8 mouse cellular contexts compared by ENCODE assay signal in the genomic region with DNA sequence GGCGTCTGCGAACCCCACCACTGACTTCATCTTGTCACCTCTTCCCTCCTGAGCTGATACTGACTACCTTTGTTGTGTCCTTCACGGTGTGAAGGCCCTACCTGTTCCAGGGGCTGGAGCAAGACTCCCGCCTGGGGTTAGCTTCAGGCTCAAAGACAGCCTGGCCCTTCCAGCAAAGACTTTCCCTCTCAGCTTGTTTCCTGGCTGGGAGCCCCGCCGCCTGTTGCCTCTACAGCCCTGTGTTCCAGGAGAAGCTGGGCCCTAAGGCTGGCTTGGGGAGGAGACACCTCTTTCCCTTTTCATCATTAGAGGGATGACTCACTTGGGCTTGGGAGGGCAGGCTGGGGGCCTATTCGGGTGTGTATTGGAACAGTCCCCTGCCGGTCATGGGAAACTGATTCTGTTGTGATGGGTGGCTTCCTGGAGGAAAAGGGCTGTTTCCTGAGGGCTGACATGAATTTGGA. TPM values are rescaled to one million over a fixed set of nuclear protein-coding genes. Genes with fewer than 3 reads are reported as not detected.
A peak's percentile ranks its signal among the peaks of the same experiment; 100 is the strongest.
DNase-seq lines count a peak whose midpoint lies in the region; ATAC-seq and TF ChIP-seq lines count a peak whose summit lies in the region.

No protein-coding gene starts in this region.

- no peak for TF ChIP-seq EP300 in liver, embryonic 14.5 days (IDR thresholded peaks at IDR 0.05; ENCODE audit: low read depth)

- H3K27ac ChIP-seq in liver, adult 2 months (replicated peaks; ENCODE audit: insufficient read depth, low read depth, low read length): peak overlapping the region; percentile 80
- H3K27ac ChIP-seq in hindbrain, embryonic 16.5 days (ENCODE audit: low read depth, low read length): peak overlapping the region; percentile 51; the same call in 1 of the 2 replicates
- no peak overlapping the region for H3K27ac ChIP-seq in liver, embryonic 14.5 days
- no peak overlapping the region for H3K27ac ChIP-seq in neural tube, embryonic 12.5 days

- H3K4me1 ChIP-seq in liver, adult 2 months (ENCODE audit: control insufficient read depth, insufficient read depth, low read length): no peaks in the 10 kb centered on the region; the same call in 1 of the 2 replicates
- peaks cover 5% of the 10 kb centered on the region; the same call in 1 of the 2 replicates for H3K4me1 ChIP-seq in hindbrain, embryonic 16.5 days (ENCODE audit: control insufficient read depth, insufficient read depth, low read depth, low read length)
- H3K4me1 ChIP-seq in liver, embryonic 14.5 days (replicated peaks; ENCODE audit: control insufficient read depth in 2 of 2, insufficient read depth in 2 of 2, low read length in 1 of 2): peaks cover 2% of the 10 kb centered on the region in 2 experiments; a peak in 1 of 4 replicates
- peaks cover 6% of the 10 kb centered on the region; the same call in 1 of the 2 replicates for H3K4me1 ChIP-seq in neural tube, embryonic 12.5 days

- H3K79me2 ChIP-seq in liver, adult 2 months (ENCODE audit: control insufficient read depth, insufficient read depth, low read length): no peaks in the 10 kb centered on the region

- H3K9ac ChIP-seq in liver, adult 2 months (ENCODE audit: low read depth, low read length): peak overlapping the region; percentile 93
- peak overlapping the region; percentile 75 for H3K9ac ChIP-seq in hindbrain, embryonic 16.5 days (ENCODE audit: low read depth, low read length)
- H3K9ac ChIP-seq in liver, embryonic 14.5 days (replicated peaks): peak overlapping the region; percentile 5; the same call in 1 of the 2 replicates
- peak overlapping the region; percentile 72 for H3K9ac ChIP-seq in neural tube, embryonic 12.5 days

- ATAC-seq in hindbrain, embryonic 16.5 days: no peak; the same call in none of the 2 replicates
- ATAC-seq in liver, embryonic 14.5 days (ENCODE audit: insufficient read depth): no peak
- peak; percentile 50; the same call in 1 of the 2 replicates for ATAC-seq in neural tube, embryonic 12.5 days (ENCODE audit: low FRiP score, low read depth)

- WGBS in liver, adult 2 months: 48% methylated on average over 8 of the region's 8 CpGs
- WGBS in hindbrain, embryonic 16.5 days: 20% methylated on average over 8 of the region's 8 CpGs
- 21% methylated on average over 8 of the region's 8 CpGs for WGBS in liver, embryonic 14.5 days (ENCODE audit: insufficient replicate concordance)
- 19% methylated on average over 8 of the region's 8 CpGs for WGBS in neural tube, embryonic 12.5 days

- H3K4me3 ChIP-seq in liver, adult 2 months (ENCODE audit: insufficient read depth, low read depth, low read length): peak overlapping the region; percentile 95
- H3K4me3 ChIP-seq in hindbrain, embryonic 16.5 days (ENCODE audit: low read length): peak overlapping the region; percentile 66
- H3K4me3 ChIP-seq in liver, embryonic 14.5 days (ENCODE audit: insufficient read depth in 1 of 2, low read depth in 2 of 2, low read length in 2 of 2): peak overlapping the region; percentile 61 to 65
- H3K4me3 ChIP-seq in neural tube, embryonic 12.5 days: peak overlapping the region; percentile 57

- peak overlapping the region; percentile 77 for H3K4me2 ChIP-seq in hindbrain, embryonic 16.5 days (ENCODE audit: low read length)
- H3K4me2 ChIP-seq in liver, embryonic 14.5 days (ENCODE audit: low read depth): peak overlapping the region; percentile 71
- peak overlapping the region; percentile 93 for H3K4me2 ChIP-seq in neural tube, embryonic 12.5 days (replicated peaks)

- no peaks in the 10 kb centered on the region for H3K36me3 ChIP-seq in liver, adult 2 months (ENCODE audit: control insufficient read depth, insufficient read depth, low read length)
- H3K36me3 ChIP-seq in hindbrain, embryonic 16.5 days (ENCODE audit: control insufficient read depth, insufficient read depth, low read length): no peaks in the 10 kb centered on the region
- no peaks in the 10 kb centered on the region for H3K36me3 ChIP-seq in liver, embryonic 14.5 days (replicated peaks; ENCODE audit: control insufficient read depth, insufficient read depth, low read depth)
- no peaks in the 10 kb centered on the region for H3K36me3 ChIP-seq in neural tube, embryonic 12.5 days

- no peak for TF ChIP-seq CTCF in liver, adult 2 months (IDR thresholded peaks at IDR 0.05; ENCODE audit: low read depth, low read length)
- no peak for TF ChIP-seq CTCF in liver, embryonic 14.5 days (IDR thresholded peaks at IDR 0.05; ENCODE audit: low read depth)

- peaks cover 6% of the 10 kb centered on the region; the same call in 1 of the 2 replicates for H3K27me3 ChIP-seq in liver, adult 2 months (ENCODE audit: control insufficient read depth, insufficient read depth, low read length)
- no peaks in the 10 kb centered on the region for H3K27me3 ChIP-seq in hindbrain, embryonic 16.5 days (replicated peaks; ENCODE audit: control insufficient read depth, insufficient read depth, low read length)
- H3K27me3 ChIP-seq in liver, embryonic 14.5 days (ENCODE audit: control insufficient read depth, insufficient read depth, low read length): peaks cover 2% of the 10 kb centered on the region; the same call in 1 of the 2 replicates
- no peaks in the 10 kb centered on the region; the same call in 1 of the 2 replicates for H3K27me3 ChIP-seq in neural tube, embryonic 12.5 days (replicated peaks)

- no peaks in the 10 kb centered on the region for H3K9me3 ChIP-seq in hindbrain, embryonic 16.5 days (ENCODE audit: control insufficient read depth, low read length)
- no peaks in the 10 kb centered on the region for H3K9me3 ChIP-seq in liver, embryonic 14.5 days (ENCODE audit: control insufficient read depth, low read length)
- no peaks in the 10 kb centered on the region for H3K9me3 ChIP-seq in neural tube, embryonic 12.5 days

- TF ChIP-seq POLR2A in liver, adult 2 months (IDR thresholded peaks at IDR 0.05; ENCODE audit: extremely low read depth, insufficient read depth, low read length): 0 out of 2 replicates have a peak, but pooled peaks have one; percentile 12

- no peak for DNase-seq in liver, adult 2 months (ENCODE audit: extremely low read depth, low read depth, low spot score)
- no peak for DNase-seq in liver
- DNase-seq in cerebellum, adult 8-10 months: peak; percentile 58
- peak; percentile 66 for DNase-seq in gastrocnemius, postnatal 10 days
- DNase-seq in liver, embryonic 14.5 days (ENCODE audit: low read depth in 3 of 3, low spot score in 3 of 3): no peak
- no peak for DNase-seq in T-cell, adult 2 months (ENCODE audit: low spot score)

RNA-seq across cellular contexts. Expression of a gene that starts 0.6 kb away (rescaled TPM):
- total RNA-seq in liver, adult 2 months (2014; rRNA removed): 20.8 and 23.8 TPM in 2 replicates
- 144 and 205 TPM in 2 replicates for polyA plus RNA-seq in liver, adult 2 months (2012; rRNA removed)
- 10 to 100 TPM; 30.9 to 39.2 TPM for total RNA-seq in gastrocnemius, postnatal 10 days (2021)
- 83.2 and 87.5 TPM in 2 replicates for polyA plus RNA-seq in hindbrain, embryonic 16.5 days (2015; fragmentation: Nextera tagmentation; extraction: Ambion mirVana)
- 14.9 and 16.4 TPM in 2 replicates for polyA plus RNA-seq in liver, embryonic 14.5 days (2012; rRNA removed)
- 16.0 TPM in 2 replicates for polyA plus RNA-seq in liver, embryonic 14.5 days (2014; fragmentation: Nextera tagmentation; extraction: Ambion mirVana)
- polyA plus RNA-seq in neural tube, embryonic 12.5 days (2016; fragmentation: Nextera tagmentation; extraction: Ambion mirVana): 44.4 and 45.0 TPM in 2 replicates

RNA-seq across cellular contexts. Expression of a gene that starts 20.6 kb away (rescaled TPM):
- 7.7 and 8.4 TPM in 2 replicates for total RNA-seq in liver, adult 2 months (2014; rRNA removed)
- polyA plus RNA-seq in liver, adult 2 months (2012; rRNA removed): 30.7 and 41.1 TPM in 2 replicates
- total RNA-seq in gastrocnemius, postnatal 10 days (2021): 10 to 100 TPM; 10.8 to 11.4 TPM
- 13.6 and 14.2 TPM in 2 replicates for polyA plus RNA-seq in hindbrain, embryonic 16.5 days (2015; fragmentation: Nextera tagmentation; extraction: Ambion mirVana)
- polyA plus RNA-seq in liver, embryonic 14.5 days (2012; rRNA removed): 12.0 and 14.1 TPM in 2 replicates
- 5.0 and 6.1 TPM in 2 replicates for polyA plus RNA-seq in liver, embryonic 14.5 days (2014; fragmentation: Nextera tagmentation; extraction: Ambion mirVana)
- polyA plus RNA-seq in neural tube, embryonic 12.5 days (2016; fragmentation: Nextera tagmentation; extraction: Ambion mirVana): 8.9 and 10.6 TPM in 2 replicates

RNA-seq across cellular contexts. Expression of a gene that starts 35.0 kb away (rescaled TPM):
- total RNA-seq in liver, adult 2 months (2014; rRNA removed): 5.1 and 5.4 TPM in 2 replicates
- 9.2 and 10.3 TPM in 2 replicates for polyA plus RNA-seq in liver, adult 2 months (2012; rRNA removed)
- 10 to 100 TPM in 1 of 2 experiments, 1 to 10 TPM in 1; 7.6 to 11.6 TPM for total RNA-seq in gastrocnemius, postnatal 10 days (2021)
- 30.0 and 31.8 TPM in 2 replicates for polyA plus RNA-seq in hindbrain, embryonic 16.5 days (2015; fragmentation: Nextera tagmentation; extraction: Ambion mirVana)
- polyA plus RNA-seq in liver, embryonic 14.5 days (2012; rRNA removed): 5.3 and 6.5 TPM in 2 replicates
- 9.0 TPM in 2 replicates for polyA plus RNA-seq in liver, embryonic 14.5 days (2014; fragmentation: Nextera tagmentation; extraction: Ambion mirVana)
- 29.8 and 30.1 TPM in 2 replicates for polyA plus RNA-seq in neural tube, embryonic 12.5 days (2016; fragmentation: Nextera tagmentation; extraction: Ambion mirVana)

RNA-seq across cellular contexts. Expression of a gene that starts 43.4 kb away (rescaled TPM):
- total RNA-seq in liver, adult 2 months (2014; rRNA removed): 7.5 and 8.6 TPM in 2 replicates
- 7.2 and 8.2 TPM in 2 replicates for polyA plus RNA-seq in liver, adult 2 months (2012; rRNA removed)
- 1 to 10 TPM; 7.1 to 7.6 TPM for total RNA-seq in gastrocnemius, postnatal 10 days (2021)
- 12.5 and 13.1 TPM in 2 replicates for polyA plus RNA-seq in hindbrain, embryonic 16.5 days (2015; fragmentation: Nextera tagmentation; extraction: Ambion mirVana)
- polyA plus RNA-seq in liver, embryonic 14.5 days (2012; rRNA removed): 5.4 and 7.1 TPM in 2 replicates
- 12.1 and 14.9 TPM in 2 replicates for polyA plus RNA-seq in liver, embryonic 14.5 days (2014; fragmentation: Nextera tagmentation; extraction: Ambion mirVana)
- polyA plus RNA-seq in neural tube, embryonic 12.5 days (2016; fragmentation: Nextera tagmentation; extraction: Ambion mirVana): 14.5 and 15.0 TPM in 2 replicates

RNA-seq across cellular contexts. Expression of a gene that starts 43.5 kb away (rescaled TPM):
- total RNA-seq in liver, adult 2 months (2014; rRNA removed): 53.4 and 54.7 TPM in 2 replicates
- 23.3 and 24.4 TPM in 2 replicates for polyA plus RNA-seq in liver, adult 2 months (2012; rRNA removed)
- total RNA-seq in gastrocnemius, postnatal 10 days (2021): 100 to 1,000 TPM; 213 to 219 TPM
- 586 and 663 TPM in 2 replicates for polyA plus RNA-seq in hindbrain, embryonic 16.5 days (2015; fragmentation: Nextera tagmentation; extraction: Ambion mirVana)
- 37.4 and 92.4 TPM in 2 replicates for polyA plus RNA-seq in liver, embryonic 14.5 days (2012; rRNA removed)
- 470 and 504 TPM in 2 replicates for polyA plus RNA-seq in liver, embryonic 14.5 days (2014; fragmentation: Nextera tagmentation; extraction: Ambion mirVana)
- 739 and 773 TPM in 2 replicates for polyA plus RNA-seq in neural tube, embryonic 12.5 days (2016; fragmentation: Nextera tagmentation; extraction: Ambion mirVana)

Comparison
In these comparisons a context has a peak if more than half of its experiments do, and no peak if none do; other contexts are left out.
1. H3K27ac ChIP-seq: peak in liver, adult 2 months (single experiment) and hindbrain, embryonic 16.5 days (single experiment); none in liver, embryonic 14.5 days (single experiment) and neural tube, embryonic 12.5 days (single experiment).
2. DNase-seq: peak in cerebellum, adult 8-10 months (single experiment) and gastrocnemius, postnatal 10 days (single experiment); none in liver, adult 2 months (single experiment), liver (single experiment), liver, embryonic 14.5 days (0 of 3) and T-cell, adult 2 months (single experiment).
3. H3K9ac ChIP-seq: peak in every context shown above with its lines; median percentile 93 in liver, adult 2 months; 75 in hindbrain, embryonic 16.5 days; 72 in neural tube, embryonic 12.5 days; 5 in liver, embryonic 14.5 days.
4. Peak in every context shown above with its lines, with median percentiles within 50 percentile points of each other: H3K4me3 ChIP-seq and H3K4me2 ChIP-seq.